In the genomic region with DNA sequence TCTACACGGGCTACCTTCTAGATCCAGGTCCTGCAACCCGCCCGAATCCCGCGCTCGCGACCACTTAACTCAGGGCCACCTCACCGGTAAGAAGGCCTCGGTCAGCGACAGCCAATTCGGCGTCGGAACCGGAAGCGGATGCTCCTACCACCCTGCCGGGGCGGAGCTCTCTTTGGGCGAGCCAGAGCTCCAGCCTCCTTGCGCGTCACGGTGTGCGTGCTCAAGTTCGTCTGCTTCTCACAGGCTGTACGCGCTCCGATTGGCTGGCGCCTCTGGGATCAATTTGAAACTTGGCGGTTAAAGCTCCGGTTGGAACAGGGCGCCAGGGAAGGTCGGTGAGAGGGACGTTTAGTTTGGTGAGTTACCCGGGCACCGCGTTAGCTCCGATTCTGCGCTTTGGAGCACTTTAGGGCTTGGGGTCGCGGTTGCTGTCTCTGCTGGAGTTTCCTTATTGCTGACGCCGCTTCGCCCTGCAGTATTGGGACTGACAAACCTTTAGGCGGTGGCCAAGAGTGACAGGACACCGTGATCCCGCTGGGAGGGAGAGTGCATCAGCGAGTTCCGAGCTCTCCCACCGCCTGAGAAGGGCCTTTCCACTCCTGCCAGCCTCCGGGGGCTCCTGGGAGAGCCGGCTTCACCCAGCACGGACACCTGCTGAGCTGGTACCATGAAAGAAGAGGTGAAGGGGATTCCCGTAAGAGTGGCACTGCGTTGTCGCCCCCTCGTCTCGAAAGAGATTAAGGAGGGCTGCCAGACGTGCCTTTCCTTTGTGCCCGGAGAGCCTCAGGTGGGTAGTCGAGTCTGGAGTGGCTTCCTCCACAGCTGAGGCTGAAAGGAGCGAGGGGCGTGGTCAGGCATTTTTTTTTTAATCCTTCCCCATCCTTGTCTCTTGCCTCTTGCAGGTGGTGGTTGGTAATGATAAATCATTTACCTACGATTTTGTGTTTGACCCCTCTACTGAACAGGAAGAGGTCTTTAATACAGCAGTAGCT, we compare ENCODE assay signal across 7 mouse cellular contexts. TPM values are rescaled to one million over a fixed set of nuclear protein-coding genes. Genes with fewer than 3 reads are reported as not detected.
DNase-seq lines count a peak whose midpoint lies in the region; ATAC-seq lines count a peak whose summit lies in the region.

A gene (minus strand): TSS at position 767 of the 992 bp plus-strand sequence.

- peak within 1 kb of the TSS; percentile 72 for H3K27ac ChIP-seq in embryonic facial prominence, embryonic 11.5 days (replicated peaks; ENCODE audit: low read depth, low read length)
- H3K27ac ChIP-seq in limb, embryonic 10.5 days = peak within 1 kb of the TSS; percentile 92
- H3K27ac ChIP-seq in midbrain, embryonic 13.5 days = no peak within 1 kb of the TSS

- WGBS in embryonic facial prominence, embryonic 11.5 days = 18% methylated on average over 62 of the region's 62 CpGs
- 14% methylated on average over 62 of the region's 62 CpGs for WGBS in limb, embryonic 10.5 days
- 20% methylated on average over 62 of the region's 62 CpGs for WGBS in midbrain, embryonic 13.5 days

- ATAC-seq in embryonic facial prominence, embryonic 11.5 days (replicated peaks; ENCODE audit: insufficient number of reproducible peaks, low FRiP score, low TSS enrichment, low read depth) = peak; percentile 98
- peak; percentile 99 for ATAC-seq in granulocyte monocyte progenitor cell, adult 5-6 weeks (replicated peaks; ENCODE audit: poor library complexity, severe bottlenecking)
- ATAC-seq in midbrain, embryonic 13.5 days = peak; percentile 100

- H3K4me3 ChIP-seq in embryonic facial prominence, embryonic 11.5 days (ENCODE audit: low read depth, low read length) = peak within 1 kb of the TSS; percentile 64
- peak within 1 kb of the TSS; percentile 68 for H3K4me3 ChIP-seq in limb, embryonic 10.5 days
- H3K4me3 ChIP-seq in midbrain, embryonic 13.5 days (replicated peaks) = peak within 1 kb of the TSS; percentile 54

- no peaks in the 10 kb centered on the region for H3K4me1 ChIP-seq in embryonic facial prominence, embryonic 11.5 days (ENCODE audit: control insufficient read depth, insufficient read depth, low read length)
- H3K4me1 ChIP-seq in limb, embryonic 10.5 days = peaks cover 3% of the 10 kb centered on the region; the same call in 1 of the 2 replicates
- H3K4me1 ChIP-seq in midbrain, embryonic 13.5 days (replicated peaks) = peaks cover 12% of the 10 kb centered on the region

- H3K4me2 ChIP-seq in embryonic facial prominence, embryonic 11.5 days (ENCODE audit: low read depth, low read length) = peak within 1 kb of the TSS; percentile 48
- H3K4me2 ChIP-seq in midbrain, embryonic 13.5 days (replicated peaks) = peak within 1 kb of the TSS; percentile 70

- H3K9me3 ChIP-seq in embryonic facial prominence, embryonic 11.5 days (replicated peaks; ENCODE audit: control insufficient read depth, low read length) = no peaks in the 10 kb centered on the region
- no peaks in the 10 kb centered on the region for H3K9me3 ChIP-seq in limb, embryonic 10.5 days (replicated peaks)
- H3K9me3 ChIP-seq in midbrain, embryonic 13.5 days = no peaks in the 10 kb centered on the region

- H3K27me3 ChIP-seq in embryonic facial prominence, embryonic 11.5 days (ENCODE audit: control insufficient read depth, insufficient read depth, low read length) = no peaks in the 10 kb centered on the region
- H3K27me3 ChIP-seq in limb, embryonic 10.5 days (ENCODE audit: low read depth, poor library complexity, severe bottlenecking) = peaks cover 81% of the 10 kb centered on the region
- H3K27me3 ChIP-seq in midbrain, embryonic 13.5 days = no peaks in the 10 kb centered on the region

- H3K9ac ChIP-seq in embryonic facial prominence, embryonic 11.5 days (replicated peaks; ENCODE audit: low read length) = peak within 1 kb of the TSS; percentile 74
- peak within 1 kb of the TSS; percentile 58 for H3K9ac ChIP-seq in midbrain, embryonic 13.5 days (replicated peaks)

- no peaks in the 10 kb centered on the region for H3K36me3 ChIP-seq in embryonic facial prominence, embryonic 11.5 days (replicated peaks; ENCODE audit: control insufficient read depth, insufficient read depth, low read depth, low read length)
- H3K36me3 ChIP-seq in limb, embryonic 10.5 days = peaks cover 40% of the 10 kb centered on the region
- peaks cover 16% of the 10 kb centered on the region for H3K36me3 ChIP-seq in midbrain, embryonic 13.5 days

- peak; percentile 93 for DNase-seq in adrenal gland, postnatal 14 days
- peak; percentile 94 for DNase-seq in embryonic facial prominence, embryonic 11.5 days (ENCODE audit: low spot score)
- peak; percentile 92 for DNase-seq in kidney, adult 11 months
- DNase-seq in limb, embryonic 10.5 days (ENCODE audit: low spot score) = peak; percentile 87
- peak; percentile 80 for DNase-seq in spleen, adult 12 weeks (ENCODE audit: low spot score)

RNA-seq across cellular contexts. Expression of the gene that starts here (rescaled TPM):
- 42.6 and 46.3 TPM in 2 replicates for total RNA-seq in adrenal gland, postnatal 14 days (2021)
- polyA plus RNA-seq in embryonic facial prominence, embryonic 11.5 days (2014; fragmentation: Nextera tagmentation; extraction: Ambion mirVana) = 131 and 132 TPM in 2 replicates
- total RNA-seq in granulocyte monocyte progenitor cell, adult 5-6 weeks (2014; fragmentation: Nextera tagmentation) = 46.6 and 47.1 TPM in 2 replicates
- 31.1 and 32.3 TPM in 2 replicates for total RNA-seq in granulocyte monocyte progenitor cell, adult 5-6 weeks (2017)
- 111 and 119 TPM in 2 replicates for polyA plus RNA-seq in limb, embryonic 10.5 days (2016; fragmentation: Nextera tagmentation; extraction: Ambion mirVana)
- polyA plus RNA-seq in midbrain, embryonic 13.5 days (2015; fragmentation: Nextera tagmentation; extraction: Ambion mirVana) = 121 and 135 TPM in 2 replicates
